Mouse (Mus musculus): ENCODE data around the gene Eif2b3.

Eif2b3 gene

GRCm38 (mm10) chr4:117131198-117131597 lies 112.0 kb downstream of the Eif2b3 start:
- peak overlapping the region; percentile 91 for H3K4me3 ChIP-seq (replicated peaks; ENCODE audit: low read length)
- H3K4me1 ChIP-seq (replicated peaks; ENCODE audit: low read depth, low read length): peaks cover 94% of the 10 kb centered on the region
- peaks cover 11% of the 10 kb centered on the region for H3K27me3 ChIP-seq (ENCODE audit: insufficient read depth, low read length)
- H3K9me3 ChIP-seq (ENCODE audit: low read length): no peaks in the 10 kb centered on the region
- no peak for TF ChIP-seq NANOG (IDR thresholded peaks at IDR 0.05; ENCODE audit: borderline replicate concordance, low read length)
- TF ChIP-seq POU5F1 (IDR thresholded peaks at IDR 0.05; ENCODE audit: borderline replicate concordance, low read length): no peak
- TF ChIP-seq CTCF (conservative IDR thresholded peaks at IDR 0.05; ENCODE audit: low read length): no peak
- peaks cover 60% of the 10 kb centered on the region for H3K36me3 ChIP-seq (ENCODE audit: insufficient read depth, low read length)

- no peaks in the 10 kb centered on the region for H3K9me3 ChIP-seq (ENCODE audit: low read length)
- H3K4me1 ChIP-seq (replicated peaks; ENCODE audit: low read depth, low read length): peaks cover 92% of the 10 kb centered on the region
- no peak for TF ChIP-seq CTCF (conservative IDR thresholded peaks at IDR 0.05; ENCODE audit: low read length)
- peak; percentile 29; the same call in 1 of the 2 replicates for TF ChIP-seq NANOG (IDR thresholded peaks at IDR 0.05; ENCODE audit: borderline replicate concordance, low read length)
- TF ChIP-seq POU5F1 (IDR thresholded peaks at IDR 0.05; ENCODE audit: borderline replicate concordance, low read length): no peak
Measured at GRCm38 (mm10) chr4:117131890-117132793, 112.9 kb downstream of the Eif2b3 start.

GRCm38 (mm10) chr4:117132794-117133143 lies 113.6 kb downstream of the Eif2b3 start:
- Histone ChIP-seq H3K36me3 (ENCODE audit: insufficient read depth, low read length) (peaks cover 47% of the 10 kb centered on the region), H3K27me3 (ENCODE audit: insufficient read depth, low read length) (peaks cover 11% of the 10 kb centered on the region), H3K9me3 (ENCODE audit: low read length) (no peaks in the 10 kb centered on the region), H3K4me1 (replicated peaks; ENCODE audit: low read depth, low read length) (peaks cover 91% of the 10 kb centered on the region), H3K4me3 (replicated peaks; ENCODE audit: low read length) (peak overlapping the region; percentile 91)
- no peak for TF ChIP-seq NANOG (IDR thresholded peaks at IDR 0.05; ENCODE audit: borderline replicate concordance, low read length)
- no peak for TF ChIP-seq CTCF (conservative IDR thresholded peaks at IDR 0.05; ENCODE audit: low read length)
- no peak for TF ChIP-seq POU5F1 (IDR thresholded peaks at IDR 0.05; ENCODE audit: borderline replicate concordance, low read length)

More at GRCm38 (mm10) chr4:117131890-117132793, 112.9 kb downstream of the Eif2b3 start:
- peak overlapping the region; percentile 91 for H3K4me3 ChIP-seq (replicated peaks; ENCODE audit: low read length)
- peaks cover 11% of the 10 kb centered on the region for H3K27me3 ChIP-seq (ENCODE audit: insufficient read depth, low read length)
- peaks cover 53% of the 10 kb centered on the region for H3K36me3 ChIP-seq (ENCODE audit: insufficient read depth, low read length)

GRCm38 (mm10) chr4:117133366-117133796 lies 114.2 kb downstream of the Eif2b3 start:
- TF ChIP-seq NANOG (IDR thresholded peaks at IDR 0.05; ENCODE audit: borderline replicate concordance, low read length) (no peak), CTCF (conservative IDR thresholded peaks at IDR 0.05; ENCODE audit: low read length) (no peak), POU5F1 (IDR thresholded peaks at IDR 0.05; ENCODE audit: borderline replicate concordance, low read length) (no peak)
- H3K36me3 ChIP-seq (ENCODE audit: insufficient read depth, low read length): peaks cover 40% of the 10 kb centered on the region
- peaks cover 11% of the 10 kb centered on the region for H3K27me3 ChIP-seq (ENCODE audit: insufficient read depth, low read length)
- peaks cover 91% of the 10 kb centered on the region for H3K4me1 ChIP-seq (replicated peaks; ENCODE audit: low read depth, low read length)
- peak overlapping the region; percentile 91 for H3K4me3 ChIP-seq (replicated peaks; ENCODE audit: low read length)
- H3K9me3 ChIP-seq (ENCODE audit: low read length): no peaks in the 10 kb centered on the region

- Histone ChIP-seq H3K4me3 (replicated peaks; ENCODE audit: low read length) (peak within 1 kb of the TSS; percentile 91), H3K4me1 (replicated peaks; ENCODE audit: low read depth, low read length) (peaks cover 88% of the 10 kb centered on the region), H3K36me3 (ENCODE audit: insufficient read depth, low read length) (peaks cover 34% of the 10 kb centered on the region), H3K9me3 (ENCODE audit: low read length) (no peaks in the 10 kb centered on the region), H3K27me3 (ENCODE audit: insufficient read depth, low read length) (peaks cover 11% of the 10 kb centered on the region)
- TF ChIP-seq POU5F1 (IDR thresholded peaks at IDR 0.05; ENCODE audit: borderline replicate concordance, low read length) (no peak), NANOG (IDR thresholded peaks at IDR 0.05; ENCODE audit: borderline replicate concordance, low read length) (no peak)
Measured at GRCm38 (mm10) chr4:117133817-117134600, 114.8 kb downstream of the Eif2b3 start, which contains the start of gene Plk3. Gene Plk3, minus strand, starts transcription at chr4:117133963.

GRCm38 (mm10) chr4:117134601-117134995 lies 115.4 kb downstream of the Eif2b3 start:
- TF ChIP-seq CTCF (conservative IDR thresholded peaks at IDR 0.05; ENCODE audit: low read length): no peak
- TF ChIP-seq NANOG (IDR thresholded peaks at IDR 0.05; ENCODE audit: borderline replicate concordance, low read length): no peak
- no peak for TF ChIP-seq POU5F1 (IDR thresholded peaks at IDR 0.05; ENCODE audit: borderline replicate concordance, low read length)
- peaks cover 87% of the 10 kb centered on the region for H3K4me1 ChIP-seq (replicated peaks; ENCODE audit: low read depth, low read length)
- H3K36me3 ChIP-seq (ENCODE audit: insufficient read depth, low read length): peaks cover 28% of the 10 kb centered on the region
- H3K9me3 ChIP-seq (ENCODE audit: low read length): no peaks in the 10 kb centered on the region
- H3K4me3 ChIP-seq (replicated peaks; ENCODE audit: low read length): peak overlapping the region; percentile 91
- peaks cover 11% of the 10 kb centered on the region for H3K27me3 ChIP-seq (ENCODE audit: insufficient read depth, low read length)

- peaks cover 11% of the 10 kb centered on the region for H3K27me3 ChIP-seq (ENCODE audit: insufficient read depth, low read length)
Measured at GRCm38 (mm10) chr4:117136034-117136433, 116.8 kb downstream of the Eif2b3 start.

More at GRCm38 (mm10) chr4:117136034-117136433, 116.8 kb downstream of the Eif2b3 start:
- Histone ChIP-seq H3K4me3 (replicated peaks; ENCODE audit: low read length) (peak overlapping the region; percentile 39), H3K9me3 (ENCODE audit: low read length) (no peaks in the 10 kb centered on the region), H3K4me1 (replicated peaks; ENCODE audit: low read depth, low read length) (peaks cover 81% of the 10 kb centered on the region), H3K36me3 (ENCODE audit: insufficient read depth, low read length) (peaks cover 14% of the 10 kb centered on the region)
- TF ChIP-seq POU5F1 (IDR thresholded peaks at IDR 0.05; ENCODE audit: borderline replicate concordance, low read length): no peak
- TF ChIP-seq CTCF (conservative IDR thresholded peaks at IDR 0.05; ENCODE audit: low read length): no peak
- no peak for TF ChIP-seq NANOG (IDR thresholded peaks at IDR 0.05; ENCODE audit: borderline replicate concordance, low read length)
